Mouse (Mus musculus) myocyte (in vitro differentiated cells): Measurements from ENCODE around the gene Dglucy.

Source experiments
- MAX ChIP-seq: IDR thresholded peaks from one replicate; pipeline ENCODE4 v1.6.1; 2011; ENCODE audit warnings: low read depth, mild to moderate bottlenecking, control low read depth
- POLR2A ChIP-seq: IDR thresholded peaks from one replicate; pipeline ENCODE4 v1.6.1; 2011; ENCODE audit warnings: low read depth, mild to moderate bottlenecking, control low read depth, moderate library complexity; ENCODE audit not compliant: insufficient read length
- USF1 ChIP-seq: IDR thresholded peaks from one replicate; pipeline ENCODE4 v1.6.1; 2011; ENCODE audit warnings: low read depth, mild to moderate bottlenecking, control low read depth, moderate library complexity

GRCm38 (mm10) chr12:100808609-100809280 lies 29.9 kb downstream of the Dglucy start:
- TF ChIP-seq POLR2A (no peak), MAX (no peak), USF1 (no peak)
